Mouse (Mus musculus) gastrocnemius, adult 18-20 months (tissue): ENCODE results near the gene Polg2. TPM values are rescaled to one million over a fixed set of nuclear protein-coding genes. Genes with fewer than 3 reads are reported as not detected.
"Not testable (repeated sequence)": the region's sequence is repeated elsewhere in the genome, so short reads cannot be mapped to it uniquely, and the experiment has no call there.

Source experiments
- DNase-seq: peaks from one replicate; pipeline ENCODE4 v3.0.0; 2021; ENCODE audit warnings: low spot score
- total RNA-seq, 2 experiments: library from RNA; stranded (reverse); gene quantifications; 2 replicates each; pipeline ENCODE4 v1.2.3; 2021

Polg2 gene
- total RNA-seq, 2 experiments from 2014 or later, result 2.4 TPM

DNA sequence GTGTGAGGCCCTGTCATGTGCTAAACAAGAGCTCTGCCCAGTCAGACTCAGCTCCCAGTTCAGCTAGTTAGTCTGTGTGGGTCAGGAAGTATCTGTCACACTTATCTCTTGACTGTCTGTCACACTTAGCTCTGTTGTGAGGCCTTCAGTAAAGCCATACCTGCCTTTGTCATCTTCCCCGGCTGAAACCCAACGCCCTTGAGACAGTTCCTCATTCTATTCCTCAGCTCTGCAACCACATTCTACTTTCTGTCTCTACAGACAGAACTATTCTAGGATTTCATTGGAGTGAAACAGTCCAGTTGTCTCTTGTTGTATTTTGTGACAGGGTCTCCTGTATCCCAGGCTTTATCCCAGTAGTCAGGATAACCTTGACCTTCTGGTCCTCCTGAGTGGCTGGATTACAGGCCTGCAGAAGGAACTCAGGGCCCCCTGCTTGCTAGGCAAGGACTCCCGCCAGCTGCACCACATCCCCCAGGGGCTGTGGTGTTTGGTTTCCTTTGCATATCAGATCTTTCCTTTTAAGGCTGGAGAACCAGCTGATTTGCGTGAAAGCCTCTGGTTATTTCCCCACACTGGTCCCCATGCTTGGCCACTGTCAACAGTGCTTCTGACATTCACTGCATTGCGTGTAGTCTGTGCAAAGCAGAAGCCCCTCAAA lies 17.1 kb downstream of the Polg2 start:
- DNase-seq, result no peak

DNA sequence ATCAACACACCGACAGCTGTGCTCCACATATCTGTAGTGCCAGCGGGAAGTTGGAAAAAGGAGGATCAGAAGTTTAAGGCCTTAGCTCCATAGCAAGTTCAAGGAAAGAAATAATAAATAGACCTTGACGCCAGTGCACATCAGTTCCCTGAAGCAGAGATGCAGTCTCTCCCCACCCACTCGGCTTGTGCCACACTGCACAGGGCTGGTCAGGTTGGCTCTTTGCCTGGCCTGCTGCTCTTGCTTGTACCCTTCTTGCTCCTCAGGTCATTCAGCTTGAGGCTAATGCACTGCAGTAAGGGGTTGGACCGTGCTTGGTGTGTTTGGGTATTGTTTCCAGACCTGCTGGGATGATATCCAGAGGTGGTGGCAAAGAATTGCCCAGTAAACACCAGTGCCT lies 18.8 kb downstream of the Polg2 start:
- no peak for DNase-seq

DNA sequence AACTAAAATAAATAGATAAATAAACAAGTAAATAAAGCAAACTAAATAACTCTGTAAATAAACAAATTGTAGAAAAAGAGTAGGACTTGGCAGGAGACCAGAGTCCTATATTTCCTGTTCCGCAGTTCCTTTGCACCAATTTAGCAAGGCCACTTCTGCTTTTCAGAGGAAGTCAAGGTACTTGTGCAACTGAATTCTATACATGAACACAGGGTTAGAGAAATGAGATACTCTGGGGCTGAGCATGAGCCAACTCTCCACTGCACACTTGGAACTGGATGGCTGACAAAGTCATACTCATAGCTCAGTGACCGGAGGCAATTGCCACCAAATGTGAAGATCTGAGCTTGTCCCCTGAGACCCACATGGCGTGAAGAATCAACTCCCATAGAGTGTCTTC lies 20.3 kb downstream of the Polg2 start:
- DNase-seq, result no peak

GRCm38 (mm10) chr11:106755583-106755982 lies 23.8 kb downstream of the Polg2 start:
- no peak for DNase-seq

- DNase-seq, result no peak
Measured at GRCm38 (mm10) chr11:106753314-106753713, 26.0 kb downstream of the Polg2 start.

GRCm38 (mm10) chr11:106752103-106752502 lies 27.2 kb downstream of the Polg2 start:
- DNase-seq, result no peak

DNA sequence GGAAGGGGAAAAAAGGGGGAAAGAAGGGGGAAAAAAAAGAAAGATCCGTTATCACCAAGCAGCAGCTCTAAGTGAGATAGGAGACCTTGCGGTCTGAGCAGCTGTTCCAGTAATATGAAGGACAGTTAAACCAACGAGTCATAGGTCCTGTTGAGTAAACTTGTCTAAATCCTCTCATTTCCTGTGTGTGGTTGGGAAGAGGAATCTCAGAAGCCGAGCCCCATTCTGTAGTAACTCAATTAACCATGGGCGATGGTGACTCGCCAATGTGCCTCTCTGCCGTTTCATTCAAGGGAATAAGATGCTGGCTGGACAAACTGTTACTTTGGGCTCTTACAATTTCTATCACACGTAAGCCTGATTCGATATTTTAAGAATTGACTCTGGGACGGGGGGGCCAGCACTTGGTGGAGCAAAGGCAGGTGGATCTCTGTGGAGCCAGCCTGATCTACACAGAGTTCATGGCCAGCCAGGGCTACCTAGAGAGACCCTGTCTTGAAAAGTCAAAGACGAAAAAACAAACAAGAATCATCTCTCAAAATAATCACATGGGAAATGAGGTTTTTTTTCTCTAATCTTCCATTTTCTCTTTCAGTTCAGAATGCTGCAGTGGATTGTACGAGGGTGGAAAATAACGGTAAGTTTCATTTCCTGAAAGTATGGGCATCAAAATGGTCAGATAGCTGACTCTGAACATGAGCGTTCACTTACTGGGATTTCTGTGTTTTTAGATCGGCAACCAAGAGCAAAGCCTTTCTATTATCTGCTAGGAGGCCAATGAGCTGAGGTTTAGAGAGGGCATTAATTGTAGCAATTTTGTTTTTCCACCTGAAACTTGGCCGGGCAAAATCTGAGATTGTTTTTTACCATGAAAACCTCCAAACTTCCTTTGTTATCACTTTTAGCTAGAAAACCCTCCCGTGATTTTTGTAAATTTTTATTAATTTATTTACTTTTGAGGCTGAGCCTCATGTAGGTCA lies 28.0 kb downstream of the Polg2 start, which contains the start of gene Milr1:
Gene Milr1 (plus strand): TSS at position 188 of the 980 bp plus-strand sequence.
- no peak for DNase-seq

DNA sequence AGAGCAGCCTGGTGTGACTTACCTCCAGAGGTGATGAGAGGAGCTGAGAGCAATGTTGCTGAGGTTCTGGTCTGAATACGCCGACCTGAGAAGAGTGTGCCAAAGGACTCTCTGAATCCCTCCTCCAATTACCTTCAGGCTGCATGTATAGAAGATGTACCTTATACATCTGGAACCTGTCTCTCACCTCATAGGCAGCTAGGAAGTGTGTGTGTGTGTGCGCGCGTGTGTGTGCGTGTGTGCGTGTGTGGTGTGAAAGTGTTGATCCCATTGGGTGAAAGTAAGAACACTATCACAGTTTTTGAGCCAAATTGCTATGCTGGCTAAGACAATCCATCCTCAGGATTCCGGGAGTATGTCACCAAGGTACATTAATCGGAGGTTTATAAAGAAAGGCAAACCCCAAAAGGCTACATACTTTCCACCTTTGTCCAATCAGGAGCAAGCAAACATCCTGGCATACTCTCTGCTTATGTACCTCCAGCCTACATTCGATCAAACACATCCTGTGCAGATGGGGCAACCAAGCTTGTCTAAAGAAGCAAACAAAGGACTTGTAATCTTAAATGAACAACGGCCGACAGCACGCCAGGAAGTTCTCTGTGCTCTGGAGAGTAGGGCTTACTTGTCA lies 29.1 kb downstream of the Polg2 start, which contains the start of gene Pecam1:
Gene Pecam1 (minus strand): TSS at position 508 of the 631 bp plus-strand sequence.
- no peak for DNase-seq

DNA sequence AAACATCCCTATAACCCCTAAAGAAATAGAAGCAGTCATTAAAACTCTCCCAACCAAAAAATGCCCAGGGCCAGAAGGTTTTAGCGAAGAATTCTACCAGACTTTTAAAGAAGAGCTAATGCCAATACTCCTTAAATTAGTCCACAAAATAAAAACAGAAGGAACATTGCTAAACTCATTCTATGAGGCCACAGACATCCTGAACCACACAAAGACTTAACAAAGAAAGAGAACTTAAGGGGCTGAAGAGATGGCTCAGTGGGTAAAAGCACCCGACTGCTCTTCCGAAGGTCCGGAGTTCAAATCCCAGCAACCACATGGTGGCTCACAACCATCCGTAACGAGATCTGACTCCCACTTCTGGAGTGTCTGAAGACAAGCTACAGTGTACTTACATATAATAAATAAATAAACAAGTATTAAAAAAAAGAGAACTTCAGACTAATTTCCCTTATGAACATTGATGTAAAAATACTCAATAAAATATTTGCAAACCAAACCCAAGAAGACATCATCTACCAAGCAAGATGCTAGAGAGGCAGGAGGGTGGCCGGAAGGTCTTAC lies 29.7 kb downstream of the Polg2 start:
- DNase-seq, result not testable (repeated sequence)

DNA sequence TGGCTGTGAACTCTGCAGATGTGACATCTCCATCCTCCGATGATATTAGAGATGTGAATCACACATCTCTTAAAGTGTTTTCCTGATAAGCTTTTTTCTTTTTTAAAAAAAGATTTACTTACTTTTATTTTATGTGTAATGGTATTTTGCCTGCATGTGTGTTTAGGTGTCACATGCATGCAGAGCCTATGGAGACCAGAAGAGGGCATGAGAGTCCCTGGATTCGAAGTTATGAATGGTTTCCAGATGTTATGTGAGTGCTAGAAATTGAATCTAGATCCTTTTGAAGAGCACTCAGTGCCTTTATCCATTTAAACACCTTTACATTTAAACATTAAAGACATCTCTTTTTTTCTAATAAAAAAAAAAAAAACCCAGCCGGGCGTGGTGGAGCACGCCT lies 34.4 kb downstream of the Polg2 start:
- no peak for DNase-seq

GRCm38 (mm10) chr11:106742388-106742841 lies 36.9 kb downstream of the Polg2 start:
- DNase-seq, result no peak

DNA sequence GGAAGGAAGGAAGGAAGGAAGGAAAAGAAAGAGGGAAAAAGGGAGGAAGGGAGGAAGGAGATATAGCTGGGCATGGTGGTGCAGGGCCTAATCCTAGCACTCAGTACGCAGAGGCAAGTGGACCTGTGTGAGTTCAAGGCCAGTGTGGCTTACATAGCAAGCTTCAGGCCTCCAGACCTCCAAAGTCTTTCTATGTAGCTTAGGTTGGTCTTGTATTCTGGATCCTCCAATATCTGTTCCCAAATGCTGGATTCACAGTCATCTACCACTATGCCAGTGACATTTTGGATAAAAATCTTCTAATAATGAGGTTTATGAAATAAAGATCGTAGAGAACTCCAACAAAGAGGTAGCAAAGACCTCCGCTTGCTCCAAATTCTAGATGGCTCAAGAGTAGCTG lies 37.5 kb downstream of the Polg2 start:
- no peak for DNase-seq

DNA sequence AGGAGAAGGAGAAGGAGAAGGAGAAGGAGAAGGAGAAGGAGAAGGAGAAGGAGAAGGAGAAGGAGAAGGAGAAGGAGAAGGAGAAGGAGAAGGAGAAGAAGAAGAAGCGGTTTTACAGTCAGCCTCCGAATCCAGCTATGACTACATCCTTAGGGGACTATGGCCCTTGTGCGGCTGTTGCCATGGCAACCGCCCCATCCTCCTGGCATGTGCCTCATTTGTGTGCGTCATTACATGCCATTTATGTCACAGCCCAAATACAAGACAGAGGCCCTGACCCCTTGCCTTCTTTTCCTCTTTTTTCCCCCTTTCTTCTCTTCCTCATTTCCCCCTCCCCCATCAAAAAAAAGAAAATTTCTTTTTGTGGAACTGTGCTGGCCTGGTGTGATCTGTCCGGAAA lies 38.1 kb downstream of the Polg2 start:
- no peak for DNase-seq

DNA sequence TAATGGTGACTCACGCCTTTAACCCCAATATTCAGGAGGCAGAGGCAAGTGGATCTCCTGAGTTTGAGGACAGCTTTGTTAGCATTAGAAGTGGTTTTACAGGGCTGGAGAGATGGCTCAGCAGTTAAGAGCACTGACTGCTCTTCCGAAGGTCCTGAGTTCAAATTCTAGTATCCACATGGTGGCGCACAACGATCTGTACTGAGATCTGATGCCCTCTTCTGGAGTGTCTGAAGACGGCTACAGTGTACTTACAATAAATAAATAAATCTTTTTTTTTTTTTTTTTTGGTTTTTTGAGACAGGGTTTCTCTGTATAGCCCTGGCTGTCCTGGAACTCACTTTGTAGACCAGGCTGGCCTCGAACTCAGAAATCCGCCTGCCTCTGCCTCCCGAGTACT lies 38.6 kb downstream of the Polg2 start:
- not testable (repeated sequence) for DNase-seq

- no peak for DNase-seq
Measured at GRCm38 (mm10) chr11:106739116-106739515, 40.2 kb downstream of the Polg2 start.

DNA sequence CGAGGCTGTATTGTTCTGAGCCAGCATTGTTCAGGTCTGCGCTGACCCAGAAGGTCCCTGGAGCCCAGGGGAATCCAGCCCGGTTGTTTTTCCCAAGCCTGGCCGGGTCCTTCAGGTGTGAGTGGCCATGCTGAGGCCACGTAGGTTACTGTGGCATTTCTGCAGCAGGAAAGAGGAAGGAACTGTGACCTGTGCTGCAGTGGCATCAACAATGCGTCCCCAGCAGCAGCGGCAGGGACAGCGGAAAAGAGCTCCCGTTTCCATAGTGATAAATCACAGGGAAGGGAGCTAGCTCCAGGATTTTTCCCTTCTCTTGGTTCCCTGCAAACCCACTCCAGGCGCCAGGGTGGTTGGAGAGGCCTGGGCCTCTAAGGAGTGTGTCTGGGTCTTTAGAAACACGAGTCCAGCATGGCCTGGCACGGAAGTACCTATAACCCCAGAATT lies 42.1 kb downstream of the Polg2 start:
- no peak for DNase-seq

GRCm38 (mm10) chr11:106736614-106737013 lies 42.7 kb downstream of the Polg2 start:
- DNase-seq, result no peak

DNA sequence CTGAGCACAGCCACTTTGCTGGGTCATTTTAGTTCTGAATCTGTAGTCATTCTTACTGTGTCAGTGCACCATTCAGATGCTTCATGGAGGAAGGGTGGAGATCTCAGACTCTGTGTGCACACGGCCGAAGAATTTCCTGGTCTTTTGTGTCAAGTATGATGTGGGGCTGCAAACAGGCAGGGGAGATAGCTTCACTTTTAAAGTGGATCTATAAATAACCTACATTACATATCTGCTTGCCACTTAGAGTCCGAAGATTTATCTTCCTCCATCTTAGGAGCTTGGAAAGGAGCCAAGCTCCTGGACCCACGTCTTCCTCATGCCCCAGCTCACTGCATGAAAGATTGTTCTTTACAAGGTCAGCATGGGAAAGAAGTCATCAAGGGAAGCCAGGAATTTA lies 48.6 kb downstream of the Polg2 start:
- DNase-seq, result no peak

DNA sequence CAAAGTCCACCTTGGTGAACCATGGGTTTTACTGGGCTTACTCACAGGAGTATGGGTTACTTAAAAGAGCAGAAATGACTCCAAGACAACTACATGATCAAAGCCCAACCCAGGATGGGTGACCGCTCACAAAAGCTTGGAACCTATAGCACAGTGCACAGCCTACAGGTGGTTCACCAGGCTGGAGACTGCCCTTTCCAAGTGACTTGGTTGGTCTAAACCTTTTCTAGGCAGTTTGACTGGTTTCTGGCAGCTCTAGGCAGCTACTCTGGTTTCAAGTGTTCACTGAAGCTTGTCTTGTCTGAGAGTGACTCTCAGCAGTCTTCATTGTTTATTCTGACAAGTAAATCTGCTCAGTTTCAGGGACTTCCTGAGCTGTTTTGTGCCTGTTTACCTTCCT lies 49.7 kb downstream of the Polg2 start:
- DNase-seq, result no peak

DNA sequence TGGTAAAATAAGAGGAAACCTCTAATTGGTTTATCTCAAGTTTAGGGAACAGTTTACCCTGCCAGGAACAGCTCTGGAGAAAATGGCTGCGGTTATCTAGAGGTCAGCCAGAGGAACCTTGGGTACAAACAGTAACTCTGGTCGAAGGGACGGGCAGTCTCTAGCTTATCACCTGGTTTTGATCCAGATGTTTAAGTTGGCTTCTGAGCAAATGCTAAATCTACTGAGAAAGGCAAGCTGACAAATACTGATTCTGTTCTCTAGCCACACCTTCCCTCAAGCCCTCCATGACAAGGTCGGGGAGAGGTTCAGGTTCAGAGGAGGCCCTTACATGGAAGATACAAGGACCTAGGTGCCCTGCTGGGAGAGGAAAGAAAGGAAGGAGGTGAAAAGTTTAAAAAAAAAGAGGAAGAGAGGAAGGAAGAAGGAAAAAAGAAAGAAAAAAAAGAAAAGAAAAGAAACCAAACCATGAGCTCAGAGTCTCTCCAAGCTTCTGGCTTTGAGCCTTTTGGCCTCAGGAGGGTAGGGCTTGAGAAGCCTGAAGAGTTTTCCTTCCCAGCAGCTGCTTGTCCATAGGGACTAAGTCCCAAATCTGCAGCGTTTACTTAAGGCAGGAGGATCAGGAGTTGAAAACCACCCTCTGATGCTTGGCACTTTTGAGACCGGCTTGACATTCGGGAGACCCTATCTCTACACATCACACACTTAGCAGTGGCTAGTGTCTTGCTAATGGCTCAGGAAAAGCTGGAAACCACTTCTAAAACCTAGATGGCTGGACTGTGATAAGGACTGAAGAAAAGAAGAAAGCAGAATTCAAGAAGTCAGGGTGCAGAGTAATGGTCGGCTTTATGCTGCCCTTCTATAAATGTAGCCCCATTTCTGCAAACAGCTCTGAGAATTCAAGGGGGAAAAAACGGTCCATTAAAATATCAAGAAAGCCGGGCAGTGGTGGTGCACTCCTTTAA lies 50.7 kb downstream of the Polg2 start:
- DNase-seq, result no peak
